Mouse (Mus musculus) myocyte (in vitro differentiated cells): ENCODE data around the gene Polm. TPM values are rescaled to one million over a fixed set of nuclear protein-coding genes. Genes with fewer than 3 reads are reported as not detected.

Source experiments
- H3K27me3 ChIP-seq: one replicate; pipeline ENCODE4 v1.6.1; 2011; ENCODE audit not compliant: control insufficient read depth, insufficient read depth, insufficient read length
- H3K36me3 ChIP-seq: one replicate; pipeline ENCODE4 v1.6.1; 2011; ENCODE audit not compliant: control insufficient read depth, insufficient read depth
- H3K4me2 ChIP-seq: one replicate; pipeline ENCODE4 v1.6.1; 2011; ENCODE audit warnings: low read depth, control low read depth
- H3K4me3 ChIP-seq: one replicate; pipeline ENCODE4 v1.5.1; 2011; ENCODE audit warnings: mild to moderate bottlenecking, control low read depth, moderate library complexity
- H3K79me2 ChIP-seq: one replicate; pipeline ENCODE4 v1.6.1; 2011; ENCODE audit not compliant: control insufficient read depth, insufficient read depth
- H3ac ChIP-seq: one replicate; pipeline ENCODE4 v1.6.1; 2011; ENCODE audit not compliant: control insufficient read depth, insufficient read length
- CEBPB ChIP-seq: IDR thresholded peaks from 2 replicates; pipeline ENCODE4 v1.6.1; 2011; ENCODE audit warnings: mild to moderate bottlenecking, moderate library complexity; ENCODE audit not compliant: poor library complexity, insufficient read depth, severe bottlenecking
- E2F4 ChIP-seq: IDR thresholded peaks from one replicate; pipeline ENCODE4 v1.6.1; 2011; ENCODE audit warnings: mild to moderate bottlenecking, control low read depth, moderate library complexity; ENCODE audit not compliant: insufficient read depth
- MAX ChIP-seq: IDR thresholded peaks from one replicate; pipeline ENCODE4 v1.6.1; 2011; ENCODE audit warnings: low read depth, mild to moderate bottlenecking, control low read depth
- MYOD1 ChIP-seq, 3 experiments: IDR thresholded peaks; one replicate each; pipeline ENCODE4 v1.6.1; 2011; ENCODE audit warnings: control low read depth in 2 of 3, low read depth in 2 of 3, mild to moderate bottlenecking in 2 of 3, moderate library complexity in 1 of 3; ENCODE audit not compliant: insufficient read length in 2 of 3, control insufficient read depth in 1 of 3
- MYOG ChIP-seq, 3 experiments: IDR thresholded peaks; one replicate each; pipeline ENCODE4 v1.6.1; 2011; ENCODE audit warnings: control low read depth in 2 of 3, low read depth in 2 of 3, mild to moderate bottlenecking in 2 of 3; ENCODE audit not compliant: insufficient read length in 2 of 3, control insufficient read depth in 1 of 3, insufficient read depth in 1 of 3
- POLR2A ChIP-seq: IDR thresholded peaks from one replicate; pipeline ENCODE4 v1.6.1; 2011; ENCODE audit warnings: low read depth, mild to moderate bottlenecking, control low read depth, moderate library complexity; ENCODE audit not compliant: insufficient read length
- POLR2AphosphoS2 ChIP-seq: IDR thresholded peaks from one replicate; pipeline ENCODE4 v1.6.1; 2011; ENCODE audit warnings: low read depth, control low read depth; ENCODE audit not compliant: insufficient read length
- REST ChIP-seq: IDR thresholded peaks from one replicate; pipeline ENCODE4 v1.6.1; 2011; ENCODE audit warnings: mild to moderate bottlenecking, control low read depth, moderate library complexity; ENCODE audit not compliant: insufficient read depth, insufficient read length
- SRF ChIP-seq: IDR thresholded peaks from one replicate; pipeline ENCODE4 v1.6.1; 2011; ENCODE audit warnings: low read depth; ENCODE audit not compliant: control insufficient read depth, insufficient read length
- TCF12 ChIP-seq: IDR thresholded peaks from one replicate; pipeline ENCODE4 v1.6.1; 2011; ENCODE audit warnings: mild to moderate bottlenecking, control low read depth; ENCODE audit not compliant: poor library complexity, insufficient read depth, severe bottlenecking
- TCF3 ChIP-seq: IDR thresholded peaks from one replicate; pipeline ENCODE4 v1.6.1; 2011; ENCODE audit warnings: low read depth, control low read depth; ENCODE audit not compliant: insufficient read length
- USF1 ChIP-seq: IDR thresholded peaks from one replicate; pipeline ENCODE4 v1.6.1; 2011; ENCODE audit warnings: low read depth, mild to moderate bottlenecking, control low read depth, moderate library complexity
- polyA plus RNA-seq: library from polyadenylated mRNA; unstranded; fragments of >200 nt; fragmentation: generic; extraction: Trizol; gene quantifications from one replicate; pipeline ENCODE4 v1.2.1, GENCODE M21; 2012; ENCODE audit warnings: missing spikeins

Polm gene
- polyA plus RNA-seq, 1 experiment = 4.3 TPM

DNA sequence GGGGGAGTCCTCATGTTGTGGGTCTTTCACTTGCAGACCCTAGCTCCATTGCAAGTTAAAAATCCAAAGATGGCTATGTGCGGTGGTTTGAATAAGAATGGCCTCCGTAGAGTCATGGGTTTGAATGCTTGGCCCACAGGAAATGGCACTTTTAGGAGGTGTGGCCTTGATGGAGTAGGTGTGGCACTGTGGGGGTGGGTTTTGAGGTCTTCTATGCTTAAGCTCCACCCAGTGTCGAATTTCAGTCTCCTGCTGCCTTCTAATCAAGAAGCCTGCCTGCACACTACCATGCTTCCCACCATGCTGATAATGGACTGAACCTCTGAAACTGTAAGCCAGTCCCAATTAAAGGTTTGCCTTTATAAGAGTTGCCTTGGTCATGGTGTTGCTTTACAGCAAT, 5.3 kb upstream of the Polm start:
- Histone ChIP-seq H3ac (no peak overlapping the region), H3K36me3 (no peaks in the 10 kb centered on the region), H3K4me3 (no peak overlapping the region), H3K27me3 (no peaks in the 10 kb centered on the region), H3K79me2 (no peaks in the 10 kb centered on the region), H3K4me2 (no peak overlapping the region)
- TF ChIP-seq TCF3 (no peak), MYOD1 (IDR thresholded peaks at IDR 0.05; ENCODE audit: control insufficient read depth in 1 of 3, insufficient read length in 2 of 3, low read depth in 2 of 3) (no peak), E2F4 (no peak), USF1 (no peak), TCF12 (no peak), POLR2AphosphoS2 (no peak)

DNA sequence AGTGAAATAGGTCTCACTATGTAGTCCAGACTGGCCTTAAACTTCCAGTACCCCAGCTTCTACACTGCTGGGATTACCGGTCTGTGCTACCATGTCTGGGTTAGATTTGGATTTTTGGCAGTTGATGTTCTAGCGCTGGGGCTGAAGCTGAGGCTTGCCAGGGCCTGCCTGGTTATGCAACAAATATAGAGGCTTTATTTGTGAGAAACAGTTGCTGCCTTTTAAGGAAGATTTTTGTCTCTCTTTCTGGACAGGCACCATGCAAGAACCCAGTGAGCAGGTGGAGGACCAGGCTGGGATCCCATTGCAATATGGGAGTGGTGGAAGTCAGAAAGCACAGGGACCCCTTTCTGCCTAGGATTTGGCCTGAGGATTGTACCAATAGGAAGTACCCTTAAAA, 3.9 kb upstream of the Polm start:
- Histone ChIP-seq H3K4me2 (no peak overlapping the region), H3K4me3 (no peak overlapping the region), H3K79me2 (no peaks in the 10 kb centered on the region), H3ac (no peak overlapping the region), H3K27me3 (no peaks in the 10 kb centered on the region), H3K36me3 (no peaks in the 10 kb centered on the region)
- TF ChIP-seq MAX = no peak
- TF ChIP-seq E2F4 = no peak
- TF ChIP-seq CEBPB = no peak
- no peak for TF ChIP-seq MYOD1 (IDR thresholded peaks at IDR 0.05; ENCODE audit: control insufficient read depth in 1 of 3, insufficient read length in 2 of 3, low read depth in 2 of 3)
- TF ChIP-seq TCF12 = no peak
- no peak for TF ChIP-seq USF1
- TF ChIP-seq REST = no peak
- TF ChIP-seq TCF3 = no peak
- TF ChIP-seq POLR2A = no peak
- no peak for TF ChIP-seq MYOG (IDR thresholded peaks at IDR 0.05; ENCODE audit: control insufficient read depth in 1 of 3, insufficient read depth in 1 of 3, insufficient read length in 2 of 3, low read depth in 2 of 3)
- TF ChIP-seq POLR2AphosphoS2 = no peak
- TF ChIP-seq SRF = no peak

- Histone ChIP-seq H3K36me3 (no peaks in the 10 kb centered on the region), H3K27me3 (no peaks in the 10 kb centered on the region)
Measured at GRCm38 (mm10) chr11:5840346-5840745, 2.5 kb upstream of the Polm start.

GRCm38 (mm10) chr11:5836126-5836525, 1.7 kb downstream of the Polm start:
- Histone ChIP-seq H3K4me3 (no peak overlapping the region), H3K4me2 (peak overlapping the region; percentile 83), H3K36me3 (no peaks in the 10 kb centered on the region), H3K27me3 (no peaks in the 10 kb centered on the region), H3ac (no peak overlapping the region), H3K79me2 (no peaks in the 10 kb centered on the region)
- TF ChIP-seq MAX (no peak), USF1 (no peak), REST (no peak), POLR2A (no peak), E2F4 (no peak), MYOG (IDR thresholded peaks at IDR 0.05; ENCODE audit: control insufficient read depth in 1 of 3, insufficient read depth in 1 of 3, insufficient read length in 2 of 3, low read depth in 2 of 3) (peak in 1 of 3 experiments; percentile 49), POLR2AphosphoS2 (no peak), SRF (no peak), TCF12 (no peak), CEBPB (no peak), TCF3 (no peak), MYOD1 (IDR thresholded peaks at IDR 0.05; ENCODE audit: control insufficient read depth in 1 of 3, insufficient read length in 2 of 3, low read depth in 2 of 3) (peak in 1 of 3 experiments; percentile 52)

More at GRCm38 (mm10) chr11:5840346-5840745, 2.5 kb upstream of the Polm start:
- H3K4me2 ChIP-seq = no peak overlapping the region
- H3ac ChIP-seq = no peak overlapping the region
- TF ChIP-seq MYOD1 (IDR thresholded peaks at IDR 0.05; ENCODE audit: control insufficient read depth in 1 of 3, insufficient read length in 2 of 3, low read depth in 2 of 3) (peak in 1 of 3 experiments; percentile 7), REST (no peak)
- H3K79me2 ChIP-seq = no peaks in the 10 kb centered on the region
- H3K4me3 ChIP-seq = no peak overlapping the region

- no peaks in the 10 kb centered on the region for H3K36me3 ChIP-seq
- H3ac ChIP-seq = no peak overlapping the region
- TF ChIP-seq REST (no peak), USF1 (no peak)
- H3K4me2 ChIP-seq = peak overlapping the region; percentile 26
- no peaks in the 10 kb centered on the region for H3K27me3 ChIP-seq
- H3K79me2 ChIP-seq = no peaks in the 10 kb centered on the region
- no peak overlapping the region for H3K4me3 ChIP-seq
Measured at GRCm38 (mm10) chr11:5835057-5835456, 2.8 kb downstream of the Polm start.
